Mouse (Mus musculus): ENCODE results near the gene Cldnd1.

DNA sequence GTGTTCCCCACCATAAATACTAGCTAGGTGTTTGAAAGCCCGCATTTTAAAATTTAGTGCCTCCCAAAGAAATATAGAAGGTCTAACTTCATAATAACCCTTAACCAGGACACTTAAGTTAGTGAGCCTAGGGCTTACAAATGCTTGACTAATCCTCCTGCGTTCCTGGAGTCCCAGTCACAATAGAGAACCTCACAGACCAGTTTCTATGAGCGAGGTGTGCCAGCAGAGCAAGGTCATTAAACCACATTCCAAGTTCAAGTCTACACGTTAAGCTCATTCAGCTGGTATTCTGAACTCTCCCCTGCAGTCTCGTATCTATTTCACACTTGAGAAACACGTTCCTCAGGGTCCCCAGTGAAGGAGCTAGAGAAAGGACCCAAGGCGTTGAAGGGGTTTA lies 44.8 kb upstream of the Cldnd1 start:
- TF ChIP-seq CTCF (IDR thresholded peaks at IDR 0.05; ENCODE audit: extremely low read depth, insufficient read depth, low read length) (no peak), POLR2A (IDR thresholded peaks at IDR 0.05; ENCODE audit: extremely low read depth, insufficient read depth, low read length) (no peak)

Measured in cortical plate, adult 2 months (tissue).